Mouse (Mus musculus): Measurements from ENCODE around the gene Tead4. TPM values are rescaled to one million over a fixed set of nuclear protein-coding genes. Genes with fewer than 3 reads are reported as not detected.

Tead4 gene
- total RNA-seq, 2 experiments from 2014 or later: 1.2 to 1.6 TPM

- intact Hi-C loops (cut with DNase I): no loop called here
- DNase-seq: no peak
Measured at GRCm38 (mm10) chr6:128181176-128181575, 119.4 kb downstream of the Tead4 start.

DNA sequence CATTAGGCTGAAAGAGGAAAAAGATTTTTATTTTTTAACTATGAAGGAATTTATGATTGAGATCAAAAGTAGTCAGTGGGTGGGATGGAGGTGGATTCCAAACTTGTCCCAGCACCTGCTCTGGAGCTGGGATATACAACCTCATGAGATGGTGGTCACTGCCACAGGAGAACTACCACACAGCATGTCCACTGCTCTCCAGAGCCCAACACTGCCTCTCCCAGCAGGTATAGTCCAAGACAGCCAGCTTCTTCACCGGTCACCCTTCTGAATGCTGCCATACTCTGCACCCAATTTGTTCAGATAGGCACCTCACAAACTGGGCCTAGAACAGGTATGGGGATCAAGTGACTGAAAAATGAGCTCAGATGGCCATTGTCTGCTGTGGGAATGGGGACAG, 121.0 kb downstream of the Tead4 start:
- DNase-seq: no peak
- intact Hi-C loops (cut with DNase I): no loop called here

GRCm38 (mm10) chr6:128179247-128179646, 121.4 kb downstream of the Tead4 start:
- intact Hi-C loops (cut with DNase I): no loop called here

DNA sequence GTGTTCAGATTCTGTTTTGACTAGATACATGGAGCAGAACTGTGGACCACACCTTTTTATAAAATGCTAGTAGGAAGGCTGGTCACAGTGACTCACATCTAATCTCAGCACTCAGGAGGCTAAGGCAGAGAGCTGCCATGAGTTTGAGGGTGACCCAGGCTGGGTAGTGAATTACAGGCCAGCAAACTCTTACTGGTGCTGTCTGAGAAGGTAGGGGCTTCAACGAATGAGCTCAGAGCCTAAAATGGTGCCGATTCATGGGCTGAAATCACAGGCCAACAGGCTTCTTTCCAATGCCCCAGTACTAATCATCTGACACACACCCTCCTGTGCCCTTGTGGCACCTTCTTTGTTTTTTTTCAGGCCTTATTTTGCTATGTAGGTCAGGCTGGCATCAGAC, 121.9 kb downstream of the Tead4 start:
- no peak for DNase-seq

More at GRCm38 (mm10) chr6:128179247-128179646, 121.4 kb downstream of the Tead4 start:
- DNase-seq: no peak

More for the DNA sequence above, 121.9 kb downstream of the Tead4 start:
- intact Hi-C loops (cut with DNase I): no loop called here

Other genes starting within 250 kb of the Tead4 start
- 10 to 100 TPM; 69.5 to 78.5 TPM for gene Tspan9, start 157.2 kb downstream of the Tead4 start, total RNA-seq (2021)
- 10 to 100 TPM; 21.8 to 24.7 TPM for gene Tulp3, start 55.0 kb upstream of the Tead4 start, total RNA-seq (2021)
- gene Rhno1, start 62.1 kb upstream of the Tead4 start, total RNA-seq (2021): 10 to 100 TPM; 35.5 to 36.8 TPM
- gene Foxm1, start 62.1 kb upstream of the Tead4 start, total RNA-seq (2021): 10 to 100 TPM in 1 of 2 experiments, 1 to 10 TPM in 1; 8.7 to 11.2 TPM
- under 1 TPM; 0.32 to 0.46 TPM for gene Tex52, start 74.6 kb upstream of the Tead4 start, total RNA-seq (2021)
- gene Gm44596, start 74.7 kb upstream of the Tead4 start, total RNA-seq (2021): not detected
- 1 to 10 TPM; 3.7 to 4.1 TPM for gene Nrip2, start 98.5 kb upstream of the Tead4 start, total RNA-seq (2021)
- 10 to 100 TPM; 38.7 to 42.7 TPM for gene Itfg2, start 124.1 kb upstream of the Tead4 start, total RNA-seq (2021)
- 100 to 1,000 TPM; 176 to 180 TPM for gene Fkbp4, start 137.9 kb upstream of the Tead4 start, total RNA-seq (2021)
- under 1 TPM; 0.12 TPM for gene Pzp, start 225.9 kb upstream of the Tead4 start, total RNA-seq (2021)

Data from left cerebral cortex, postnatal 4 days (tissue).